Mouse (Mus musculus) hindbrain, embryonic 15.5 days (tissue): Measurements from ENCODE around the gene Zfr. TPM values are rescaled to one million over a fixed set of nuclear protein-coding genes. Genes with fewer than 3 reads are reported as not detected.
"Not testable (repeated sequence)": the region's sequence is repeated elsewhere in the genome, so short reads cannot be mapped to it uniquely, and the experiment has no call there.

Experiments
- ATAC-seq: fragments of 200-750 bp; cut with Nextera tagmentation; 2 replicates; pipeline ENCODE4 v1.8.0; 2017; ENCODE audit warnings: low read depth, moderate number of reproducible peaks, moderate TSS enrichment; ENCODE audit not compliant: low FRiP score
- H3K27ac ChIP-seq: fragments of 300-500 bp; sonication (generic); replicated peaks from 2 replicates; pipeline ENCODE4 v1.5.1; 2015; ENCODE audit warnings: mild to moderate bottlenecking, inconsistent platforms
- H3K27me3 ChIP-seq: fragments of 300-500 bp; sonication (generic); 2 replicates; pipeline ENCODE4 v1.6.1; 2015; ENCODE audit warnings: control low read depth, inconsistent platforms
- H3K36me3 ChIP-seq: fragments of 300-500 bp; sonication (generic); 2 replicates; pipeline ENCODE4 v1.6.1; 2015; ENCODE audit warnings: control low read depth, inconsistent platforms
- H3K4me1 ChIP-seq: fragments of 300-500 bp; sonication (generic); replicated peaks from 2 replicates; pipeline ENCODE4 v1.6.1; 2015; ENCODE audit warnings: control low read depth, inconsistent platforms
- H3K4me2 ChIP-seq: fragments of 300-500 bp; sonication (generic); 2 replicates; pipeline ENCODE4 v1.6.1; 2015; ENCODE audit warnings: moderate library complexity, mild to moderate bottlenecking, inconsistent platforms
- H3K4me3 ChIP-seq: fragments of 300-500 bp; sonication (generic); 2 replicates; pipeline ENCODE4 v1.5.1; 2015; ENCODE audit warnings: mild to moderate bottlenecking, inconsistent platforms
- H3K9ac ChIP-seq: fragments of 300-500 bp; sonication (generic); 2 replicates; pipeline ENCODE4 v1.6.1; 2015; ENCODE audit warnings: inconsistent platforms
- H3K9me3 ChIP-seq: fragments of 300-500 bp; sonication (generic); 2 replicates; pipeline ENCODE4 v1.6.1; 2016; ENCODE audit warnings: control low read depth, inconsistent platforms
- WGBS: fragments of 180-500 bp; shearing (Covaris S2); methylation state at CpG from one replicate; pipeline ENCODE4 v1.1.7; 2015; 5-methylcytosine and 5-hydroxymethylcytosine counted together
- polyA plus RNA-seq: library from polyadenylated mRNA; unstranded; fragments of >200 nt; fragmentation: Nextera tagmentation; extraction: Ambion mirVana; gene quantifications from 2 replicates; pipeline ENCODE4 v1.2.1, GENCODE M21; 2015

Zfr gene
- polyA plus RNA-seq, 1 experiment from 2014 or later = 153 TPM

GRCm38 (mm10) chr15:12200021-12200420, 82.4 kb downstream of the Zfr start:
- no peak for ATAC-seq
- WGBS = 96% methylated on average over 7 of the region's 7 CpGs
- H3K36me3 ChIP-seq = no peaks in the 10 kb centered on the region
- no peak overlapping the region for H3K4me3 ChIP-seq
- H3K9ac ChIP-seq = no peak overlapping the region
- no peaks in the 10 kb centered on the region for H3K9me3 ChIP-seq
- peaks cover 6% of the 10 kb centered on the region for H3K4me1 ChIP-seq
- no peak overlapping the region for H3K4me2 ChIP-seq
- no peak overlapping the region for H3K27ac ChIP-seq
- H3K27me3 ChIP-seq = no peaks in the 10 kb centered on the region

GRCm38 (mm10) chr15:12201856-12202255, 84.2 kb downstream of the Zfr start:
- no peak for ATAC-seq

DNA sequence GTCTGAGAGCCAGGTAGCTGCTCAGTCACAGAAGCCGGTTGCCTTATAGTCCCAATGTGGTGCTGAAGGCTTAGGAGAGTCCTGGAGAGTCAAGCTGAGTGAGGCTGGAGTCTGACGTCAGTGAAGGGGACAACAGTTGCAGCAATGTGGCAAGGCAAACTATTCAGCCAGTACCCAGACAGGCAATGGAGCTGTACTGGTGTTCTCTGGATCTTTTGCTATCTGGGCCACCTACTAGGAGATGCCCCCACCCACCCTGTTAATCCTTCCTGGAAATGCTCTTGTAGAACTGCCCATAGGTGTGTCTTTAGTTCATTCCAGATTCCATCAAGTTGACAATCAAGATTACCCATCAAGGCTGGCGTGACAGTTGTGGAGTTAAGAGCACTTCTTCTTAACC, 84.8 kb downstream of the Zfr start:
- Histone ChIP-seq H3K4me2 (no peak overlapping the region), H3K4me1 (peaks cover 23% of the 10 kb centered on the region), H3K9ac (no peak overlapping the region), H3K36me3 (no peaks in the 10 kb centered on the region), H3K4me3 (no peak overlapping the region), H3K27me3 (no peaks in the 10 kb centered on the region), H3K9me3 (no peaks in the 10 kb centered on the region), H3K27ac (no peak overlapping the region)
- 78% methylated on average over 3 of the region's 3 CpGs for WGBS
- no peak for ATAC-seq

More at GRCm38 (mm10) chr15:12201856-12202255, 84.2 kb downstream of the Zfr start:
- Histone ChIP-seq H3K4me1 (peaks cover 17% of the 10 kb centered on the region), H3K4me3 (no peak overlapping the region), H3K27me3 (no peaks in the 10 kb centered on the region), H3K36me3 (no peaks in the 10 kb centered on the region), H3K27ac (no peak overlapping the region), H3K9me3 (no peaks in the 10 kb centered on the region), H3K9ac (no peak overlapping the region), H3K4me2 (no peak overlapping the region)

GRCm38 (mm10) chr15:12203008-12203407, 85.4 kb downstream of the Zfr start:
- not testable (repeated sequence) for H3K4me3 ChIP-seq, H3K9me3 ChIP-seq, H3K36me3 ChIP-seq, H3K9ac ChIP-seq, H3K27me3 ChIP-seq, ATAC-seq, H3K27ac ChIP-seq, H3K4me2 ChIP-seq
- 93% methylated on average over 5 of the region's 5 CpGs for WGBS
- peaks cover 28% of the 10 kb centered on the region for H3K4me1 ChIP-seq

DNA sequence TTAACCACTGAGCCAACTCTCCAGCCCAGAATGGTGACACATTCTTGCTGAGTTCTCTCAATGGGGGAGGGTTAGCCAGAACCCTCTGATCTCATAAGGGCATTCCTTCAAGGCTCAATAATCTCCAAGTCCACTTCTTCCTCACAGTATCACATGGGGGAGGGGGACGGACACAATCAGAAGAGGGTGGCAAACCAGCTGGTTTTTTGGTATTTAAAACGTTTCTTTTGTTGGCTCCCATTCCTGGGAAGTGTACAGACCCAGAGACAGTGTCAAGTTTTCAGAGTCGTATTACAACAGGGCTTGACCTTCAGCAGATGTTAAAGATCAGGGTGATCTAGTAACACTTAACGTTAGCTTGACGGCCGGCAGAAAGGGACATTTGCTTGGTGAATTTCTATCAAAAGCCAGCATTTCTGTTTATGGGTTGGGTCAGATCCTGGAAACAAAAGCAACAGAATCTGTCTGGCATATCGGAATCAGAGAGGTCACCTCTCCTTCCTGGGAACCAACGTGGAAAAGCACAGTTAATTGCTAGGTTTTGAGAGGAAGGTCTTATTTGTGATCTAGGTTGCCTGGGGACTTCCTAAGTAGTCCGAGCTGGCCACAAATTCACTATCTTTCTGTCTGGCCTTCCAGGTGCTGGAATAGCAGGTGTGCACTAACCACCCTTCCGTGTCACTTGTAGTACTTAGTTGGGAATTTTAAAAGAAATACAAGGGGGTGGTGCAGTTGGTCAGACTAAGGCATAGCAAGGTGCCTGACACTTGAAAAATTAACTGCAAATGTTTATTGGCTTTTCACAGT, 86.1 kb downstream of the Zfr start:
- H3K36me3 ChIP-seq = no peaks in the 10 kb centered on the region
- no peaks in the 10 kb centered on the region for H3K27me3 ChIP-seq
- peaks cover 32% of the 10 kb centered on the region for H3K4me1 ChIP-seq
- no peaks in the 10 kb centered on the region for H3K9me3 ChIP-seq
- H3K4me2 ChIP-seq = peak overlapping the region; percentile 61
- WGBS = 47% methylated on average over 10 of the region's 10 CpGs
- ATAC-seq = no peak
- peak overlapping the region; percentile 80 for H3K4me3 ChIP-seq
- H3K27ac ChIP-seq = peak overlapping the region; percentile 73
- H3K9ac ChIP-seq = no peak overlapping the region

DNA sequence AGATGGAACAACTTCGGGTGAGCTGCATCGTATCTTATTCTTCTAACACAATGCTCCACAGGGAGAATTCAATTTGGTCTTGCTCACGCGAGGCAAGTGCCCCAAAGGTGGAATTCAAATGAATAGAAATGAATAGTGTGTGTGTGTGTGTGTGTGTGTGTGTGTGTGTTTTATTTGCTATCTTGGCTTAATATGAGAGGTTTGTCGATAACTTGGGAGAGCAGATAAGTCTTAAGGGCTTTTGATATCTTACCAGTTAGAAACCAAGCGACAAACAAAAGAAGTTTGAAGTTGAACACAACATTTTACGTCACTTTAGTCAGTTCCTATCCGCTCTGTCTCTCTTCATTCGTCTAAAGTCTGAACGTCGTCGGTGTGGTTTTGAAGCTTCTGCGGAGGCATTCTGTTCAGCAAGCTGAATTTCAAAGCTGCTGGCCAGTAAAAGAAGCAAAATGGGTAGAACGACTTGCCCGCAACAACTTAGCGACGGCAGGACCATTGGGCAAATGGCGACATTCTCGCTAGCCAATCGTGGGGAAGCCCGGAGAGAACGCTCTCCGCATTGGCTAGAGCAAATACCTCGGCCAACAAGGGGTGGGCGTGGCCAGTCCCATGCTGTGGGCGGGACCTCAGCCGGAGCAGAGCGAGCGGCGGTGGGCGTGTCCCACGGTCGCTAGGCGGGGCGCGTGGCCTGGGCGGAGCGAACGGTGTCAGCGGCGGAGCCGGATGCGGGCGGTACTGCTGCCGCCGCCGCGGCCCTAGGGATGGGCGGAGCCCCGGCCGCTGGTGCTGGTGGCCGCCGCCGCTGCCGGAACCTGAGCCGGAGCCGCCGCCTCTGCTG, 86.9 kb downstream of the Zfr start, which contains the start of gene Mtmr12:
TSS of gene Mtmr12 (plus strand) at position 710 of the 841 bp plus-strand sequence.
- under 1% methylated on average over 58 of the region's 58 CpGs for WGBS

GRCm38 (mm10) chr15:12205160-12205901, 87.7 kb downstream of the Zfr start:
- WGBS = 1% methylated on average over 50 of the region's 73 CpGs

More for the DNA sequence above, 86.9 kb downstream of the Zfr start, which contains the start of gene Mtmr12:
- Histone ChIP-seq H3K4me1 (peaks cover 32% of the 10 kb centered on the region), H3K4me2 (peak within 1 kb of the TSS; percentile 63), H3K9me3 (no peaks in the 10 kb centered on the region), H3K27me3 (no peaks in the 10 kb centered on the region), H3K27ac (peak within 1 kb of the TSS; percentile 92), H3K4me3 (peak within 1 kb of the TSS; percentile 80), H3K36me3 (no peaks in the 10 kb centered on the region), H3K9ac (peak within 1 kb of the TSS; percentile 72)
- ATAC-seq = peak; percentile 99

DNA sequence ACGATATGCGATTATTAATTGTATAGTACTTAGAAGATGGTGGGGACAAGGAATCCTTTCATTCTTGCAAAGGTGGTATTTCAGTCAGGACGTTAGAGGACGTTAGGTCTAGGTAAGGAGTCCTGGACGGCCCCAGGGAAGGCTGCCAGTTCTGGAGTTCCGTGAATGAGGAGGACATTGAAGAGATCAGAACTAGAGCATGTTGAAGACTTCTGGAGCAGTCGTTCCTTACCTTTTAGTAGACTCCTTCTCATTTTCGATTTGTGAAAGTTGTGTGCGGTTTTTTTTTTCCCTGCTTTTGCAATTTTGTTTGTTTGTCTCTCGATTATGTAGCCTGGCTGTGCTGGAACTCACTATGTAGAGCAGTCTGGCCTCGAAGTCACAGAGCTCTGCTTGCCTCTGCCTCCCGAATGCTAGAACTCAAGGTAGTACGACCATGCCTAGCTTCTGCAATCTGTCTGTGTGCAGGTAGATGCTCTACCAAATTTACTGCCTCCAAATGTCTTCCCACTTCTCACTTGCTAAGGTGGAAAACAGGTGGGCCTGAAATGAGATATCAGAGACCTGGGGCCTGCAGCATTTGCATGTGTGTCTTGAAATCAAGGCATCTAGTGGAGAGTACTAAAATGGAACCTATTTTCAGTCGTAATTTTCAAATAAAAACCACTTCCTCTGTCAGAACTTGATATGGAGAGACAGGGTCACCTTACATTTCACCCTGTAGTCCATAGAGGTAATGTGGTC, 88.4 kb downstream of the Zfr start:
- Histone ChIP-seq H3K9ac (peak overlapping the region; percentile 72), H3K27ac (no peak overlapping the region), H3K4me1 (peaks cover 32% of the 10 kb centered on the region), H3K27me3 (no peaks in the 10 kb centered on the region), H3K36me3 (no peaks in the 10 kb centered on the region), H3K4me2 (peak overlapping the region; percentile 63), H3K4me3 (peak overlapping the region; percentile 80), H3K9me3 (no peaks in the 10 kb centered on the region)
- WGBS = 36% methylated on average over 14 of the region's 14 CpGs
- no peak for ATAC-seq

More at GRCm38 (mm10) chr15:12205160-12205901, 87.7 kb downstream of the Zfr start:
- peak; percentile 84 for ATAC-seq
- Histone ChIP-seq H3K9ac (peak overlapping the region; percentile 72), H3K9me3 (no peaks in the 10 kb centered on the region), H3K27ac (peak overlapping the region; percentile 92), H3K4me3 (peak overlapping the region; percentile 80), H3K4me2 (peak overlapping the region; percentile 63), H3K4me1 (peaks cover 32% of the 10 kb centered on the region), H3K27me3 (no peaks in the 10 kb centered on the region), H3K36me3 (no peaks in the 10 kb centered on the region)

DNA sequence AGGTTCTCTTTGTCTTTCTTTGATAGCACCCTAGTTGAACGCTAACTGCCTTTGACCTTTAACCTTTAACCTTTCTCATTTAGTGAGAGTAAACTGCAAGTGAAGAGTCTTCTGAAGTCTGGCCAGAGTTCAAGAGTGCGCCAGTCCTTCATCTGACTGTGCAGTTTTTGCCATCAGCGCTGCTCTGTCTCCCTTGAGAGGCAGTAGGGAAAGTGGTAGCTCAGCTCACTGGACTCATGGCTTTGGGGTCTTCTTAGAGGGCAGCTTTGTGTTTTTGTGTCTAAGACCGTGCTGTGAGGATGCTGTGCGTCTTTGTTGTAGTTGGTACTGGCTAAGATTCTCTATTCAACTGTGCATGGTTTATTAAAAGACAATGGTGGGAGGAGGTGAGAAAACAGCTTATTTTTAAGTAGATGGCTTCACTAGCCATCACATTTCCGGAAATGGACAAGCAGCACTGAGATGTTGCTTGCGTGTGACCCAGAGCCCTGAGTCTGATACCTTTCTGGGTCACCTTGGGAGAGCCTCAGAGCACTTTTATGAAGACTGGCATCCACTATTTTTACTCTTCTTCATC, 89.1 kb downstream of the Zfr start:
- Histone ChIP-seq H3K27ac (no peak overlapping the region), H3K9me3 (no peaks in the 10 kb centered on the region), H3K4me2 (peak overlapping the region; percentile 63), H3K27me3 (no peaks in the 10 kb centered on the region), H3K4me3 (0 out of 2 replicates have a peak overlapping the region, but pooled peaks have one; percentile 80), H3K36me3 (no peaks in the 10 kb centered on the region), H3K9ac (no peak overlapping the region), H3K4me1 (peaks cover 36% of the 10 kb centered on the region)
- no peak for ATAC-seq
- 44% methylated on average over 7 of the region's 7 CpGs for WGBS

GRCm38 (mm10) chr15:12207556-12208090, 90.0 kb downstream of the Zfr start:
- Histone ChIP-seq H3K27me3 (no peaks in the 10 kb centered on the region), H3K36me3 (no peaks in the 10 kb centered on the region), H3K4me1 (peaks cover 37% of the 10 kb centered on the region), H3K9ac (no peak overlapping the region), H3K4me3 (no peak overlapping the region), H3K27ac (no peak overlapping the region), H3K4me2 (no peak overlapping the region), H3K9me3 (no peaks in the 10 kb centered on the region)
- WGBS = 74% methylated on average over 6 of the region's 6 CpGs
- ATAC-seq = no peak
